Mouse (Mus musculus): ENCODE data around the gene Itgb6. TPM values are rescaled to one million over a fixed set of nuclear protein-coding genes. Genes with fewer than 3 reads are reported as not detected.

The Itgb6 gene
- polyA plus RNA-seq, 1 experiment from 2014 or later, result not detected

- ATAC-seq, result no peak
- Histone ChIP-seq H3K4me1 (ENCODE audit: control insufficient read depth, insufficient read depth, low read length) (peaks cover 9% of the 10 kb centered on the region), H3K9me3 (replicated peaks; ENCODE audit: control insufficient read depth, low read length, poor library complexity, severe bottlenecking) (no peaks in the 10 kb centered on the region), H3K9ac (ENCODE audit: low read depth, low read length) (peak overlapping the region; percentile 3; the same call in 1 of the 2 replicates), H3K36me3 (ENCODE audit: control insufficient read depth, insufficient read depth, low read length) (no peaks in the 10 kb centered on the region), H3K4me3 (ENCODE audit: low read depth, low read length) (peak overlapping the region; percentile 28; the same call in 1 of the 2 replicates), H3K4me2 (ENCODE audit: low read length) (peak overlapping the region; percentile 60), H3K27ac (ENCODE audit: low read length) (no peak overlapping the region), H3K27me3 (ENCODE audit: control insufficient read depth, insufficient read depth, low read depth, low read length) (peaks cover 2% of the 10 kb centered on the region; the same call in 1 of the 2 replicates)
- 21% methylated on average over 21 of the region's 21 CpGs for WGBS
Measured at GRCm38 (mm10) chr2:60552177-60552901, 170.1 kb downstream of the Itgb6 start.

- no peaks in the 10 kb centered on the region for H3K36me3 ChIP-seq (ENCODE audit: control insufficient read depth, insufficient read depth, low read length)
- WGBS, result 28% methylated on average over 2 of the region's 2 CpGs
Measured at GRCm38 (mm10) chr2:60551673-60552072, 170.8 kb downstream of the Itgb6 start.

GRCm38 (mm10) chr2:60550521-60550920 lies 171.9 kb downstream of the Itgb6 start:
- H3K27ac ChIP-seq (ENCODE audit: low read length), result no peak overlapping the region
- ATAC-seq, result no peak
- H3K36me3 ChIP-seq (ENCODE audit: control insufficient read depth, insufficient read depth, low read length), result no peaks in the 10 kb centered on the region
- H3K9me3 ChIP-seq (replicated peaks; ENCODE audit: control insufficient read depth, low read length, poor library complexity, severe bottlenecking), result no peaks in the 10 kb centered on the region
- H3K27me3 ChIP-seq (ENCODE audit: control insufficient read depth, insufficient read depth, low read depth, low read length), result peaks cover 2% of the 10 kb centered on the region; the same call in 1 of the 2 replicates
- H3K9ac ChIP-seq (ENCODE audit: low read depth, low read length), result no peak overlapping the region
- H3K4me1 ChIP-seq (ENCODE audit: control insufficient read depth, insufficient read depth, low read length), result peaks cover 9% of the 10 kb centered on the region
- H3K4me3 ChIP-seq (ENCODE audit: low read depth, low read length), result no peak overlapping the region
- no peak overlapping the region for H3K4me2 ChIP-seq (ENCODE audit: low read length)
- 95% methylated on average over 8 of the region's 8 CpGs for WGBS

More at GRCm38 (mm10) chr2:60551673-60552072, 170.8 kb downstream of the Itgb6 start:
- Histone ChIP-seq H3K4me1 (ENCODE audit: control insufficient read depth, insufficient read depth, low read length) (peaks cover 9% of the 10 kb centered on the region), H3K27ac (ENCODE audit: low read length) (no peak overlapping the region), H3K27me3 (ENCODE audit: control insufficient read depth, insufficient read depth, low read depth, low read length) (peaks cover 2% of the 10 kb centered on the region; the same call in 1 of the 2 replicates), H3K4me2 (ENCODE audit: low read length) (no peak overlapping the region), H3K4me3 (ENCODE audit: low read depth, low read length) (no peak overlapping the region), H3K9ac (ENCODE audit: low read depth, low read length) (no peak overlapping the region), H3K9me3 (replicated peaks; ENCODE audit: control insufficient read depth, low read length, poor library complexity, severe bottlenecking) (no peaks in the 10 kb centered on the region)
- ATAC-seq, result no peak

GRCm38 (mm10) chr2:60549851-60550250 lies 172.6 kb downstream of the Itgb6 start:
- ATAC-seq, result no peak

More at GRCm38 (mm10) chr2:60549851-60550250, 172.6 kb downstream of the Itgb6 start:
- H3K27ac ChIP-seq (ENCODE audit: low read length), result no peak overlapping the region
- no peak overlapping the region for H3K9ac ChIP-seq (ENCODE audit: low read depth, low read length)
- no peaks in the 10 kb centered on the region for H3K9me3 ChIP-seq (replicated peaks; ENCODE audit: control insufficient read depth, low read length, poor library complexity, severe bottlenecking)
- WGBS, result 94% methylated on average over 2 of the region's 2 CpGs
- H3K4me2 ChIP-seq (ENCODE audit: low read length), result no peak overlapping the region
- H3K4me1 ChIP-seq (ENCODE audit: control insufficient read depth, insufficient read depth, low read length), result peaks cover 9% of the 10 kb centered on the region
- H3K36me3 ChIP-seq (ENCODE audit: control insufficient read depth, insufficient read depth, low read length), result no peaks in the 10 kb centered on the region
- no peak overlapping the region for H3K4me3 ChIP-seq (ENCODE audit: low read depth, low read length)
- H3K27me3 ChIP-seq (ENCODE audit: control insufficient read depth, insufficient read depth, low read depth, low read length), result peaks cover 2% of the 10 kb centered on the region; the same call in 1 of the 2 replicates

Other genes with a start within 250 kb of the Itgb6 start
- 0.32 and 0.50 TPM in 2 replicates for gene Pla2r1, start 169.3 kb downstream of the Itgb6 start, polyA plus RNA-seq (2015; fragmentation: Nextera tagmentation; extraction: Ambion mirVana)
- 41.7 and 43.7 TPM in 2 replicates for gene Rbms1, start 240.5 kb upstream of the Itgb6 start, polyA plus RNA-seq (2015; fragmentation: Nextera tagmentation; extraction: Ambion mirVana)

Data from midbrain, embryonic 16.5 days (tissue).